Mouse (Mus musculus): ENCODE measurements at regions not wholly inside any gene's neighbourhood (a gene's known extent, or its start where the extent isn't known, plus 50 kb on each side); places are given as distances from the start of the nearest gene placed in this dataset.
A peak's percentile ranks its signal among the peaks of the same experiment; 100 is the strongest.
"Not testable (repeated sequence)": the region's sequence is repeated elsewhere in the genome, so short reads cannot be mapped to it uniquely, and the experiment has no call there.

GRCm38 (mm10) chr6:7120136-7120535 is 164.3 kb downstream of the Sdhaf3 start:
- DNase-seq = peak; percentile 34

DNA sequence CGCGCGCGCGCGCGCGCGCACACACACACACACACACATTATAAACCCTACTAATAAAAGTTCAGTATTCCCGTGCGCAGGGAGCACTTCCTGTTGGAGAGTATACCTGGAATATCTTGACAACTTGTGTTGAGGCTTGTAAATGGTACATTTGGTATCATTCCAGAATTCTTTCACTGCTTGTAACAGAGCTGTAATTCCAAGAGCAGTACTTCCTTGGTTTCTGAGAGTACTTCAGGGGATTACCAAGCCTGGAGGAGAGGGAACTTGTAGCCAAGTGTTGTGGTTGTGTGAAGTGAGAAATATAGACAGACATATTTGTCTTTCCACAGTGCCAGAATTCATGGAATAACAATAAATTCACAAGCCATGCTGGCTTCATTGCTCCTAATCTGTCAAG is 177.2 kb downstream of the Sdhaf3 start:
- no peak for DNase-seq

DNA sequence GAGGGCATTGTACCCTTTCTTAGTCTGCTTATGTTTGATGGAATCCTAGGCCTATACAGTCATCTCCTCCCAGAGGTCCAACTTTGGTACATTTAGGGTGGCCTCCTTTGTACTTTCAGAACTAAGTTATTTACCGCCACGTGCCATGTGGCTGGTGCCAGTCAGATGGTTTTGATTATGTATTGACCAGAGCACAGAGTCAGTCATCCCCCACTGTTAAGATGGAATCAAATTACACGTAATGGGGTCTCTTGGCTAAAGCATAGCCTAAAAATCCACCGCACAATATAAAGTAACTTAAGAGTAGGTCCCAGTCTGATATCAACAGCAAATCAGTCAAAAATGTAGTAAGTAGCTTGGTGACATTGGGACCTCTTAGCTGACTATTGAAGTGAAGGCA is 178.3 kb downstream of the Sdhaf3 start:
- no peak for DNase-seq

GRCm38 (mm10) chr6:7134888-7135287 is 179.1 kb downstream of the Sdhaf3 start:
- no peak for DNase-seq

DNA sequence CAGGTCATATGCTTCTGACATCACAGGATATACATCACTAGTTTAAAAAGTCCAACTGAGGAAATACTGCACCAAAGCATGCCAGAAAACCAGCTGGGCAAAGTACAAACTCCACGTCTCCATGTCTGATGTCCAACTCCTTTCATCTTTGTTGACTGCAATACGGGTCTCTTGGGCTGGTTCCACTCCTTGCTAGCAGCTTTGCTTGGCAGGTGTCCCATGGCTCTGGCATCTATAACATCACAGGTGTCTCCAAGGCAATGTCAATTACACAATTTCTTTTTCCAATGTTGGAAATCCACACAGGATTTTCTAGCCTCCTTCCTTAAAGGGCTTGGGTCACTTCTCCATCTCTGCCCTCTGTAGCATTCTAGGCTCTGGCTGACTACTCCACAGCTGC is 225.9 kb downstream of the Sdhaf3 start:
- DNase-seq = no peak

- no peak for DNase-seq
These were observed 243.3 kb downstream of the Sdhaf3 start for GRCm38 (mm10) chr6:7199046-7199599.

DNA sequence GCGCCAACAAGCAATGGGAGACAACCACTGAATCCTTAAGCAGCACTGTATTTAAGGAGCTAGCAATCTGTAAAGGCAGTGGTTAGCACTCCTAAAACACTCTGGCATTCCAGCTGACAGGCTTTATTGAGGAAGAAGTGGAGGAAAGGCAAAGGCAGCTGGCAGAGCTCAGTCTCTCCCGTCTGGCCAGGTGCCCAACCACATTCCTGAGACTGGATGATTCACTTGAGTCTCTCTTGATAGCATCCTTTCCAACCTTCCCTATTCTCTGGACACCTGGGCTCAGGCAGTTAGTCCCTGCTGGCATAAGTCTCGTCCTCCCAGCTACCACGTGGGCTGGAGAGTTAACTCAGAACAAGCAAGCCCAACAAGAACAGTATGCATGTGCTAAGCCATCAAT is 260.1 kb downstream of the Sdhaf3 start:
- DNase-seq = no peak

- DNase-seq = no peak
These were observed 296.5 kb downstream of the Sdhaf3 start for GRCm38 (mm10) chr6:7252286-7252685.

DNA sequence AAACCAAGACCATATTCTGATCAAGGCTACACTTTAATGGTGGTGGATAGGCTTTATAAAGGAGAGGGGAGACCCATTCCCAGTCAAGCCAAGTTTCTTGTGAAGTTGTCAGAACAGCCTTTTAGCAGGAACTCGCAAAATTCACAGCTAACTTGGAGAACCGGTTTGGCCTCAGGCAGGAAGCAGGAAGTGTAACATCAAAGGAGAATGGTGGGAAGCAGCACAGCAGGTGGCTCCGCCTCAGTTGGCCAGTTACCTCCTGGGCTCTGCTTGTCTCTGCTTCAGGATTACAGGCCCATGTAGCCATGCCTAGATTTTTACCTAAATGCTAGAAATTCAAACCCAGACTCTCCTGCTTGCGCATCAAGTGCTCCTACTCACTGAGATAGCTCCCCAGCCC is 277.2 kb upstream of the Tac1 start:
- DNase-seq = no peak

DNA sequence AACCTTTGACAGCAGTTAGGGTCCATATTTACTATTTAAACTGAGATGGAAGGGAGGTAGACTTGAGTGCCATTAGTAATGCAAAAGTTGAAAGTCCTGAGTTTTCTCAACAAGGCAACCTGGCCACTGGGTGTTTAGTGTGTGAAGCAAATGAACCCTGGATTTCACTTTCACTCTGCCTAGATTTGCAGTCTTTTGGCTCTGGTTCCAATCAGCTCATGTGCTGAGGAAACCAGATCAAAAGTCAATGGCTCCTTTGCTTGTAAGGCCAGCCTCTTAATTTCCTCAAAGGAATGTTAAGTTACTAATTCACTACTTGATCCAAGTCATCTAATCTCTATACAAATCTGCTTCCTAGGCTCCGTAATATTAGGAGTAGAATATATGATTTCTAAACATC is 247.7 kb upstream of the Tac1 start:
- no peak for DNase-seq

GRCm38 (mm10) chr6:7313496-7313895 is 241.2 kb upstream of the Tac1 start:
- no peak for DNase-seq

DNA sequence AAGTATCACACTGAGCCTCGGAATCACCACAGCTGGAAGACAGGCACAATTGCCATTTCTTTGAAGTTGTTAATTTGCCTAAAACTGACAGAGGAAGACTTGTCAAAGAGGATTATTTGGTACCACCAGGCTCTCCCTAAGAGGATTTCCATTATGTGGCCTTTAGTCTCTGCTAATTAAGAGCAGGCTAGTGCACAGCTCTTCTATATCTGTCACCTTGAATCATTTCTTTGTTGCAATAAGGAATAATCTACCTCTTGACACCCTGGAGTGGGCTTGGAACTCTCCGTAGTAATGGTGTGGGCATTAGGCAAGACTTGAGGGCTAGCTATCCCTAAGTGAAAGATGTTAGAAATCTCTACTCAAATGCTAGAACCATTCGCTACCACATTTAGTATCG is 227.7 kb upstream of the Tac1 start:
- DNase-seq = no peak

GRCm38 (mm10) chr6:7356634-7357033 is 198.0 kb upstream of the Tac1 start:
- DNase-seq = no peak

- DNase-seq = no peak
These were observed 187.5 kb upstream of the Tac1 start for GRCm38 (mm10) chr6:7367166-7367565.

- DNase-seq = no peak
These were observed 180.1 kb upstream of the Tac1 start for GRCm38 (mm10) chr6:7374629-7375028.

DNA sequence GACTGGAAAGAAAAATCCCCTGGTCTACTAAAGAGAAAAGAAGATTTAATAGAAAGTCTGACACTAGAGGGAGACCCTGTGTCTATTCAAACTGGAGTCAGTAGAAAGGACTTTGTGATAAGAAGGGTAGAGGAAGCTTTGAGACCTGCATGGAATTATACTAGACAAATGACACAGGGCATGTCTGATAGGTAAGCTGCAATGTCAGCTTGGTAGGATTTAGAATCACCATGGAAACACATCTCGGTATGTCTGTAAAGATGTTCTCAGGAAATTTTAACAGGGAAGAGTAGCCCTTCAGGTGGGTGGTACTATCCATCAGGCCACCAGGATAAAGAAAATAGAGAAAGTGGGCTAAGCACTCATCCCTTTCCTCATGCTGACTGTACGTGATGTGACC is 178.8 kb upstream of the Tac1 start:
- no peak for DNase-seq

GRCm38 (mm10) chr6:7378651-7379050 is 176.0 kb upstream of the Tac1 start:
- no peak for DNase-seq

DNA sequence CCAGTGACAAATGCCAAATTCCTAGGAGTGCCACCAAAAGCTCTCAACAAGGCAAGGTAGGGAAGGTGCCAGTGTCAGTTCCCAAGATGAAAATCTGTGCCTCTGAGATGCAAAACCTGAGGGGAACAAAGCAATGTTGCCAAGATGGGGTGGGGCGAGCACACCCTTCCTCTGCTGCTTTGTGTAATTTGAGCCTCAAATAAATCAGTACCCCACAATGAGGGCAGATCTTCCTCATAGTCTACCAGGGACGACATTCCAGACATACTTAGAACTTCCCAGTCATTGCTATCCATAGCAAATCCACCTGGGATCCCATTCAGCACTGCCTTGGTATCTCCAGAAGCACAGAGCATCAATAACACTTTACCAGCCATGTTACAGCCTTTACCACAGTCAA is 129.9 kb upstream of the Tac1 start:
- DNase-seq = no peak

- DNase-seq = no peak
These were observed 113.0 kb upstream of the Tac1 start for GRCm38 (mm10) chr6:7441725-7442124.

- DNase-seq = not testable (repeated sequence)
These were observed 112.4 kb upstream of the Tac1 start for GRCm38 (mm10) chr6:7442286-7442685.

DNA sequence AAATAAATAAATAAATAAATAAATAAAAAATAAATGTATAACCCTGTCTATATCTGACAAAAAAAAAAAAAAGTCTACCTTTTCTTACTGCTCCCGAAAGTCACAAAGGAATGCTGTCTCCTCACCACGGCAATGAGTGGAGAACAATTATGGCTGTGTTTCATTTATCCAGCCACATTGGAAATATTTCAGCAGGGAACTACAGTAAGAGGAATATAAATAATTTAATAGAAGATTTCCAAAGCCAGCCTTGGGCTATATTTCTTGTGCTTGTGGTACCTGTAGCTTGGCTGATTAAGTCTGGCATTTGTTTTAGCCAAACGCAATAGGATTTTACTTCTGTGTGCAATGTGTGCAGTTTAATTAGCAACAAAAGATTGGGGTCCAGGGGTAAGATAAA is 98.8 kb upstream of the Tac1 start:
- DNase-seq = no peak

DNA sequence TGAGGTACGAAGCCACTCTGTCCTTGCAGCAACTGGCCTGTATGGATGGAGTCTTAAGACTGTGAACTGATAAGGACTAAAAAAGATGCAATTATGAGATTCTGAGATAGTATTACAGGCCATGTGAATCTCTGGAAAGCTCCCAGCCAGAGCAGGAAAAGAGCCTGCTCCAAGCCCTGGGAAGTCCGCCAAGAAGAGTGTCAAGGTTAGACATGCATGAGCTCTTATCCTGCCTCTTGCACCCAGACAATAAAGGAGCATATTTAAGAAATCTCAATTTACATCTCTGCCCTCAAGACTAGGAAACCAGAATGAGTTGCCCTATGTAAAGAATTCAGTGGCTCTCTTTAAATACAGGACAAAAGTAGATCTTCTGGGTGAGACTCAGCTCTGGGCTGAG is 90.8 kb upstream of the Tac1 start:
- DNase-seq = no peak

- no peak for DNase-seq
These were observed 90.3 kb upstream of the Tac1 start for GRCm38 (mm10) chr6:7464346-7464745.

DNA sequence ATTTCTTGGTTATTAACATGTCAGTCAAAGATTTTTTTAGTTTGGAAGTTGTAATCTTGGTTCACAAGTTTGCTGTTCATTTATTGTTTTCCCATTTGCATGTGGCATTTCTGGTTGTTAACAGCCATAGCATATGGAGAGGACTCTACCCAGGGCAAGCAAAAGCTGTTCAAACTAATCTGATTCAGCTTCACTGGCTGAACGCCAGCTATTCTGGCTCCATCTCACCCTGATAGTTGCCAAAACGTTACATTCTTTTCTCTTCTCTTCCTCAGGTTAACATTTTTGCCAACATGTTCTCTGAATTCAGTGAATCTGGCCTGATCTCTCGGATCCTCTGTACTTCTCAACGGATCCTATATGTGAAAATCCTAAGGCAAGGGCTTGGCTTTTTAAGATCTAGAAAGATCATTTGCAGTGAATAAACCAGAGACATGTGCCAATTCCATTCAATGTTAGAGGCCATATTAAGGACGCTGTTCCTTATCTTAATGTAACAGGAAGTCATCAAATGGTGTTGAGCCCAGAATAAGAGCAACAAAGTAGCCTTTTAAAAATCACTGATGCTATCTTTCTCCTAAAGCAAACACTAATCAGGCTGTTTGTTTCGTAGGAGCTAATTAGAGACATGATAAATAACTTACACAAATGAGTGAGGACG is 82.2 kb upstream of the Tac1 start:
- no peak for DNase-seq

- DNase-seq = no peak
These were observed 80.9 kb upstream of the Tac1 start for GRCm38 (mm10) chr6:7473730-7474129.

Measured in lung, postnatal 14 days (tissue).